Mouse (Mus musculus) midbrain, embryonic 16.5 days (tissue): Measurements from ENCODE around the gene Svbp. TPM values are rescaled to one million over a fixed set of nuclear protein-coding genes. Genes with fewer than 3 reads are reported as not detected.

Source experiments
- ATAC-seq: fragments of 200-750 bp; cut with Nextera tagmentation; 2 replicates; pipeline ENCODE4 v1.8.0; 2017; ENCODE audit warnings: moderate TSS enrichment
- H3K27ac ChIP-seq: fragments of 300-500 bp; sonication (generic); 2 replicates; pipeline ENCODE4 v1.5.1; 2014; ENCODE audit warnings: mild to moderate bottlenecking, low read length, mixed read lengths
- H3K27me3 ChIP-seq: fragments of 300-500 bp; sonication (generic); 2 replicates; pipeline ENCODE4 v1.6.1; 2014; ENCODE audit warnings: low read depth, low read length, mixed read lengths; ENCODE audit not compliant: control insufficient read depth, insufficient read depth
- H3K36me3 ChIP-seq: fragments of 300-500 bp; sonication (generic); 2 replicates; pipeline ENCODE4 v1.6.1; 2014; ENCODE audit warnings: mild to moderate bottlenecking, low read length, moderate library complexity, mixed read lengths; ENCODE audit not compliant: control insufficient read depth, insufficient read depth
- H3K4me1 ChIP-seq: fragments of 300-500 bp; sonication (generic); 2 replicates; pipeline ENCODE4 v1.6.1; 2014; ENCODE audit warnings: mild to moderate bottlenecking, low read length, mixed read lengths; ENCODE audit not compliant: control insufficient read depth, insufficient read depth
- H3K4me2 ChIP-seq: fragments of 300-500 bp; sonication (generic); 2 replicates; pipeline ENCODE4 v1.6.1; 2014; ENCODE audit warnings: mild to moderate bottlenecking, low read length, mixed read lengths
- H3K4me3 ChIP-seq: fragments of 300-500 bp; sonication (generic); 2 replicates; pipeline ENCODE4 v1.5.1; 2014; ENCODE audit warnings: low read depth, mild to moderate bottlenecking, low read length, moderate library complexity, mixed read lengths
- H3K9ac ChIP-seq: fragments of 300-500 bp; sonication (generic); 2 replicates; pipeline ENCODE4 v1.6.1; 2014; ENCODE audit warnings: low read depth, low read length, mixed read lengths
- H3K9me3 ChIP-seq: fragments of 300-500 bp; sonication (generic); replicated peaks from 2 replicates; pipeline ENCODE4 v1.6.1; 2014; ENCODE audit warnings: mild to moderate bottlenecking, low read length, mixed read lengths; ENCODE audit not compliant: control insufficient read depth, poor library complexity, severe bottlenecking
- WGBS: fragments of 180-500 bp; shearing (Covaris S2); extraction: QIAGEN DNeasy Blood & Tissue Kit; methylation state at CpG from one replicate; pipeline ENCODE4 v1.1.7; 2014; 5-methylcytosine and 5-hydroxymethylcytosine counted together
- polyA plus RNA-seq: library from polyadenylated mRNA; unstranded; fragments of >200 nt; fragmentation: Nextera tagmentation; extraction: Ambion mirVana; gene quantifications from 2 replicates; pipeline ENCODE4 v1.2.1, GENCODE M21; 2015

Svbp gene
- polyA plus RNA-seq, 1 experiment from 2014 or later: 220 TPM

DNA sequence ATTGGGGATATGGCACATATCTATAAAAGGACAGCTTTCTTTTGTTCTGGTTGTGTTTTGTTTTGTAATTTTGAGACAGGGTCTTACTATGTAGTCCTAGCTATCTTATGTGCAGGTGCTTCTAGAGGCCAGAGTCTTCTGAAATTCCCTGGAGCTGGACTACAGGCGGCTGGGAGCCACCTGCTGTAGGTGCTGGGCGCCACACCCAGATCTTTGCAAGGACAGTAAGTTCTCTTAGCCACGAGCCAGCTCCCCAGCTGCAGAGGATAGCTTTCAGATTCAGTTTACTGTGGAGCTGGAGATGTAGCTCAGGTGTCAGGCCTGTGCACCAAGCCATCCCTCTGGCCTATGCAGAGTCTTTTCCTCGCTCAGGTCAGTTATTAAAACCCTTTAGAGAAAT, 28.0 kb upstream of the Svbp start:
- Histone ChIP-seq H3K36me3 (peaks cover 12% of the 10 kb centered on the region), H3K27ac (no peak overlapping the region), H3K9ac (no peak overlapping the region), H3K4me1 (peaks cover 5% of the 10 kb centered on the region; the same call in 1 of the 2 replicates), H3K27me3 (no peaks in the 10 kb centered on the region), H3K9me3 (no peaks in the 10 kb centered on the region), H3K4me3 (no peak overlapping the region), H3K4me2 (no peak overlapping the region)
- ATAC-seq: no peak
- WGBS: 92% methylated on average over 4 of the region's 4 CpGs

DNA sequence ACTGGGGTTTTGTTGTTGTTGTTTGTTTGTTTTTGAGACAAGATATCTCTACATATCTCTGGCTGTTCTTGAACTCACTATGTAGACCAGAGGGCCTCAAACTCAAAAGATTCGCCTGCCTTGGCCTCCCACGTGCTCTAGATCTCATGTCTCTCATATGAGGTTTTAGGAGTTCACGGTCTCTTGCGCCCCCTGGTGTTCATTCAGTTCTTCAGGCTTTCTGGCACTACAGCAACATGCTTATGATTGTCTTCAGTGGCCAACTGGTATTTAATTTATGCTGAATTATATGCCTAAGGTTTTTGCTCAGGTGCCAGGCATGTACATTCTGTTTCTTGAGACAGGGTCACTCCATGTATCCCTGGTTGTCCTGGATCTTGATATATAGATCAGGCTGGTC, 27.4 kb upstream of the Svbp start:
- no peaks in the 10 kb centered on the region for H3K27me3 ChIP-seq
- WGBS: 2% methylated on average over 4 of the region's 4 CpGs
- no peak overlapping the region for H3K9ac ChIP-seq
- no peak overlapping the region for H3K27ac ChIP-seq
- no peaks in the 10 kb centered on the region for H3K9me3 ChIP-seq
- H3K4me2 ChIP-seq: no peak overlapping the region
- 0 out of 2 replicates have a peak, but pooled peaks have one; percentile 44 for ATAC-seq
- H3K4me1 ChIP-seq: peaks cover 8% of the 10 kb centered on the region
- peaks cover 12% of the 10 kb centered on the region for H3K36me3 ChIP-seq
- H3K4me3 ChIP-seq: no peak overlapping the region

DNA sequence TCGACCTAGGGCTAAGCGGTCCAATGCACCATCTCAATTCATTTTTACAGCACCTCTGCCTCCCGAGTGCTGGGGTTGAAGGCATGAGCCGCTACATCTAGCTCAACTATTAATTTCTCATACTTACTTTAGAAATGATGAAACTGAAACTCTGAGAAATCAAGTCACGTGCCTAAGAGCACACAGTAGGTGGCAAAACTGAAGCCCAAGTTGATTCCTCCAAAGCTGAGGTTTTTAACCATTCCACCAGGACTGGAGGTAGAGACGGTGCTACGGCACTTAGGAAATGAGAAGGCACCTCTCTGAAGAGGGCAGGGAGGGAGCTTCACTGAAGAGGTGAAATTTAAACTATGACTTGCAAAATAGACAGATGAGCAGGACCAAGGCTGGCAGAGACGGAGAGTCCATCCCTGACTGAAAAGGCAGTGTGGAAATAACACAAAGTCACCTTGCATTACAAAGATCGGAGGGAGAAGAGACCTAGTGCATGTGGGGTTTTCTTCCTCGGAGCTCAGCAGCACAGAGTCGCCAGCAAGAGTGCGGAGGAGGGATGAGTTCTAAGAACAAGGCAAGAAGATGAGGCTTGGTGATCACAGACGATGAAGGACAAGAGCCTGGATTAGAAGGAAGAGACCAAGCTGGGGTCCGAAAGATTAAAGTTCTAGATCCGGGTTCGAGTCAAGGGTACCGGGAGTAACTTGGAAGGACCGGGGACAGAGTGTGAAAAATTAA, 22.0 kb upstream of the Svbp start:
- Histone ChIP-seq H3K9ac (peak overlapping the region; percentile 80), H3K9me3 (no peaks in the 10 kb centered on the region), H3K4me1 (peaks cover 16% of the 10 kb centered on the region), H3K4me2 (peak overlapping the region; percentile 87), H3K36me3 (peaks cover 12% of the 10 kb centered on the region), H3K27ac (no peak overlapping the region; the same call in 1 of the 2 replicates), H3K4me3 (peak overlapping the region; percentile 75), H3K27me3 (no peaks in the 10 kb centered on the region)
- 38% methylated on average over 18 of the region's 18 CpGs for WGBS
- ATAC-seq: no peak

DNA sequence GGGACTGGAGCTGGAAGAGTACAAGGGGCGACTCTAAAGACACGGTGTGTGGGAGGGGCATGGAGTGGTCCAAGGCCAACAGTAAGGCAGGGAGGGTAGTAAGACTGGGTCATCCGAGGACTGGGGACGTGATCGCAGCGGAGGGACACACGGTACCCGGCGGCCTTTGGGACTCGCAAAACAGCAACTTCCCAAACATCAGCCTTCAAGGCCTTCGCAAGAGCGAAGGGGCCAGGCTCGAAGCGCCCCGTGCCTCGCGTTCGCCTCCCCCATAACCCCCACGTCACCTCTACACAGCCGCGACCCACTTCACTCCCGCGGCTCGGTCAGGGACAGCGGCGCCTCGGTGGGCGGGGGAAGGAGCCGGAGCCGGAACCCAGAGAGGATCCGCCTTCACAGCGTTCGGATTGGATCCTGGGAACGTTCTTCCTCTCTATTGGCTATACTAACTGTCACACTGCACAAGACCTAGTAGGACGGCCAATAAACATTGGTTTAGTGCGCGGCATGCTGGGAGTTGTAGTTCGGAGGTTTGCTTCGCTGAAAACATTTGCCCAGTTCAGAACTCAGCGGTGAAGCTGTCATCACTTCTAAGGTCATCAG, 21.2 kb upstream of the Svbp start, which contains the start of gene Zfp691:
TSS of gene Zfp691 (minus strand) at position 345 of the 603 bp plus-strand sequence.
- Histone ChIP-seq H3K9ac (peak within 1 kb of the TSS; percentile 80), H3K4me3 (peak within 1 kb of the TSS; percentile 75), H3K9me3 (no peaks in the 10 kb centered on the region), H3K4me2 (peak within 1 kb of the TSS; percentile 87), H3K36me3 (peaks cover 10% of the 10 kb centered on the region), H3K27ac (peak within 1 kb of the TSS; percentile 71), H3K4me1 (peaks cover 16% of the 10 kb centered on the region), H3K27me3 (no peaks in the 10 kb centered on the region)
- peak; percentile 100 for ATAC-seq
- WGBS: under 1% methylated on average over 38 of the region's 40 CpGs

DNA sequence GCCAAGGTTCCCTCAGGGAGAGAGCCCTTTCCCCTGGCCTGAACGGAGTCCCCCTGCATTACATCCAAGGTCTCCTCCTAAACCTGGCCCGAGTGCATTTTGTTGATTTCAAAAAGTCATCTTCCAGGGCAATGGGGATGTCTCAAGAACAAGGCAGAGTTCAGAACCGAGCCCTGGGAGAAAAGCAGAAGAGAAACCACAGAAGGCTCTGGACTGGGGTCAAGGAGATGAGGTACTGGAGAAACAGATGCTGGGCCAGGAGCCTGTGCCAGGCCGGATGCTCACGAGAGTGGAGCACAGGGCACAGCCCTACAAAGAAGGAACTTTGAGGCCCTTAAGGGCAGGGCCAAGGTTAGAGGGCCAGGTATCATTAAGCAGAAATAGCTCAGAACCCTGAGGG, 17.4 kb upstream of the Svbp start:
- Histone ChIP-seq H3K9ac (no peak overlapping the region), H3K4me3 (no peak overlapping the region), H3K36me3 (no peaks in the 10 kb centered on the region), H3K27ac (no peak overlapping the region), H3K4me2 (no peak overlapping the region), H3K4me1 (peaks cover 8% of the 10 kb centered on the region), H3K9me3 (no peaks in the 10 kb centered on the region), H3K27me3 (no peaks in the 10 kb centered on the region)
- 81% methylated on average over 5 of the region's 5 CpGs for WGBS
- no peak for ATAC-seq

DNA sequence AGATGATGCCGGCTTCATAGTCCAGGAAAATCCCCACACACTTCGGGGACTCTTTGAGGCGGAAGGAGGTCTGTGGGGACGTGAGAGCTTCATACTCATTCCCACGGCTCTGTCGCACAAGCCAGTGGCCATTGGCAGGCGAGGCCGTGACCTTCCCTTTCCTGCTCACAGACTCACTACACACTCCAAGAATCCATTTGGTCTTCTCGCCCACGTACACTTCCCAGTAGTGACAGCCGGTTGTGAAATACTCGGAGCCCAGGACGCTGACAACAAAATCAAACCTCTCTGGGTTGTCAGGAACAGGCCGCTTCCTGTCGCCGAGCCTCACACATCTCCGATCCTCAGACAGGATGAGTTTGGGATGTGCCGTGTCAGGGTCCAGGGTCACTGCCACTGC, 16.8 kb upstream of the Svbp start:
- Histone ChIP-seq H3K27me3 (no peaks in the 10 kb centered on the region), H3K9ac (no peak overlapping the region), H3K4me3 (no peak overlapping the region), H3K9me3 (no peaks in the 10 kb centered on the region), H3K36me3 (no peaks in the 10 kb centered on the region), H3K4me1 (peaks cover 2% of the 10 kb centered on the region; the same call in 1 of the 2 replicates), H3K27ac (no peak overlapping the region), H3K4me2 (no peak overlapping the region)
- 79% methylated on average over 18 of the region's 18 CpGs for WGBS
- no peak for ATAC-seq

DNA sequence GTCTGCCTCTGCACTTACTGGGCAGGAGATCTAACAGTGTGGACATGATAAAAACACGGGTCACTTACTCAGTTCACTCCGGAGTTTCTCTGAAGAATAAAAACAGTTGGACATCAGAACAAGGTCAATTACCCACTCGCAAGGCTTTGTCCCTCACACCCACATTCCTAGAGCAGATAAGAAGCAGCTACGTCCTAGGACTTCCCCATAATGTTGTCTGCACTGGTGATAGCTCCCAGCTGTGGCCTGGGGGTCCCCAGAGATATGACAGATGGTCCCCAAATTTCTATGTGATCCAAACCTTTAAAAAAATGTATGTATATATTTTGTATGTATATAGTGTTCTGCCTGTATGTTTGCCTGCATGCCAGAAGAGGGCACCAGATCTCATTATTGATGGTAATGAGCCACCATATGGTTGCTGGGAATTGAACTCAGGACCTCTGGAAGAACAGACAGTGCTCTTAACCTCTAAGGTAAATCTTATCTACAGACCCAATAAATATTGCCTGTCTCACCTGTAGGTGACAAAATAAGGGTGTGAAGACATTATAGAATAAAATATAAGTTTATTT, 14.9 kb upstream of the Svbp start:
- no peaks in the 10 kb centered on the region for H3K9me3 ChIP-seq
- H3K36me3 ChIP-seq: no peaks in the 10 kb centered on the region
- no peaks in the 10 kb centered on the region for H3K4me1 ChIP-seq
- H3K9ac ChIP-seq: no peak overlapping the region
- whole genome bisulfite sequencing: 50% methylated on average over 4 of the region's 4 CpGs
- no peak for ATAC-seq
- no peak overlapping the region for H3K4me2 ChIP-seq
- H3K4me3 ChIP-seq: no peak overlapping the region
- H3K27ac ChIP-seq: no peak overlapping the region
- no peaks in the 10 kb centered on the region for H3K27me3 ChIP-seq

DNA sequence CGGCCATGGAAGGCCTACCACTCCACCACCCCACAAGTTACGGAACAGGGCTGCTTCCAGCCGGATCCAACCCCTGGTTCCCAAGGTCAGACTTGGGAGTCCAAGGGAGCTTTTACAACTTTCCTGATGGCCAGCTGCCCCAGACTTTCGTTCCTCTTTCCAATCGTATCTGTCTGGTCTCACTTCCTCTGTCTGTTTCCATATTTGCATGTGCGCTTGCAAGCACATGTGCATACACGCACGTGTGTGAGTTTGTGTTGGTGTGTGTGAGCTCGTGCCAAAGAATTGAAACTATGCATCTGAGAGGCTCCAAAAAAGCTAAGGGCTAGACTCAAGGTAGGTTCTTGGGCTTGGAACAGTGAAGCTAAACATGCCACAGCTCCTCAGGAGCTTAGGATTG, 13.7 kb upstream of the Svbp start:
- no peak overlapping the region for H3K27ac ChIP-seq
- H3K27me3 ChIP-seq: no peaks in the 10 kb centered on the region
- no peak for ATAC-seq
- H3K4me1 ChIP-seq: no peaks in the 10 kb centered on the region
- no peak overlapping the region for H3K4me3 ChIP-seq
- no peaks in the 10 kb centered on the region for H3K36me3 ChIP-seq
- no peak overlapping the region for H3K9ac ChIP-seq
- H3K4me2 ChIP-seq: no peak overlapping the region
- H3K9me3 ChIP-seq: no peaks in the 10 kb centered on the region
- WGBS: 92% methylated on average over 9 of the region's 9 CpGs

DNA sequence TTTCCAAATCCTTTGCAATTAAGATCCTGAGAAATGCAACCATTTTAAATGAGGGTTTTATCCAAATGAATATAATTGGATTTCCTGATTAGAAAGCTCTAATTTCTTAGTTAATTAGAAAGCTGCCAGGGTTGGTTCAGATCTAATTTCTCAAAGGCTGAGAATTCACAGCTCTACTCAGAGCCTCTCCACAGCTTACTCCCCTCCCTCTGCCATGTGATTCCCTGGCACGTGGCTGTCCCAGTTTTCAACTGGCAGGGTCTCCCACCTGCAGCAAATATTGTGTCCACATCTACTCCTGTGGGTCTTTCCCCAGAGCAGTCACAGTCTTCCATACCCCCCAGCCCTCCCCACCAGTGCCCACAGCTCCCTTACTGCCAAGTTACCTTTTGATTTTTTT, 11.6 kb upstream of the Svbp start:
- no peak for ATAC-seq
- Histone ChIP-seq H3K9me3 (no peaks in the 10 kb centered on the region), H3K4me1 (no peaks in the 10 kb centered on the region), H3K4me3 (no peak overlapping the region), H3K27ac (no peak overlapping the region), H3K36me3 (no peaks in the 10 kb centered on the region), H3K27me3 (no peaks in the 10 kb centered on the region), H3K4me2 (no peak overlapping the region), H3K9ac (no peak overlapping the region)
- 72% methylated on average over 1 of the region's 1 CpGs for WGBS
